Comparison of ENCODE assay signal across 9 mouse cellular contexts in the genomic region with DNA sequence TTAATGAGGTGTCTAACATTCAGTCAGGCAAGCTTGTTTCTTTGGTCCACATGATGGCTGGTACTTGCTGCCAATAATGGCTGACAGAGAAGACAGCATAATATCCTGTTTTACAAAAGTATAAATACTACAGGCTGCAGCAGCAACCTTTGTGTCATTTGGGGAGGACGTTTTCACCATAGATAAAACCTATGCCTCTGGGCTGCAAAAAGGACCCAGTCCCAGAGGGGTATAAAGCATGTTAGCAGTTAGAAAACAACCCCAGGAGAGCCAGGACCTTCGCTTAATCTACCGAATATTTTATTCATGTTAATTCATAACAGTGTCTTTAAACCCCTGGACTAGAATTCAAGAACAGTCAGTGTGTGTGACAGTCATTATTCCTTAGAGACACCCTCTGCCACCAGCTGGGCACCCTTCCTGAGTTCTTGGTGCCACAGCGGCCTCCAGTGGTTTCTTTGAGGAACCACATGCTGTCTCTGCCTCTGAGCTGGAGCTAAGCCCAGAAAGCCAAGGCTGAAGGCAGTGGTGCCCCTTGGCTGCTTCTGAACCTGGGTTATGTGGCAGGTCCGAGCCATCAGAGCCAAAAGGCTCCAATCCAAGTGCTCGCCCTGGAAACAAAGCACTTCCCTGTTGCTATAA. TPM values are rescaled to one million over a fixed set of nuclear protein-coding genes. Genes with fewer than 3 reads are reported as not detected.
DNase-seq lines count a peak whose midpoint lies in the region; ATAC-seq and TF ChIP-seq lines count a peak whose summit lies in the region.
"Had no signal": no experiment of that assay in that cellular context is flagged by ENCODE, and none has a peak within 500 bp of the region (broad histone marks: within the 10 kb centered on the region; RNA-seq: fewer than 3 reads in every experiment).

No protein-coding gene starts in this region.

- no peaks in the 10 kb centered on the region for H3K4me1 ChIP-seq in lung, adult 2 months (ENCODE audit: control insufficient read depth, insufficient read depth, low read length)
- H3K4me1 ChIP-seq: liver, embryonic 15.5 days had no signal

- no peak for TF ChIP-seq POLR2A in lung, adult 2 months (IDR thresholded peaks at IDR 0.05; ENCODE audit: borderline replicate concordance, extremely low read depth, low read depth, low read length)

- DNase-seq in ES-CJ7 (ENCODE audit: low read depth, low spot score): peak; percentile 45
- DNase-seq in adrenal gland, adult 2 months: peak; percentile 72
- peak; percentile 73 for DNase-seq in embryo, embryonic 10.5 days (ENCODE audit: low spot score)
- DNase-seq in gastrocnemius, postnatal 36 days: peak; percentile 9 to 23
- DNase-seq in kidney, postnatal 14 days: peak; percentile 48
- DNase-seq in lung, adult 2 months: peak; percentile 28
- DNase-seq in ovary, postnatal 10 days (ENCODE audit: low spot score): peak; percentile 5

- 30% methylated on average over 6 of the region's 6 CpGs for WGBS in lung, adult 2 months

- H3K4me3 ChIP-seq in lung, adult 2 months (replicated peaks; ENCODE audit: extremely low read depth, low read depth, low read length): no peak overlapping the region
- H3K4me3 ChIP-seq: liver, embryonic 15.5 days had no signal

- intact Hi-C loops in gastrocnemius, postnatal 36 days (cut with DNase I): loop anchor here (10.0 kb wide), 2 partner anchors 206 to 1376 kb away; no protein-coding TSS in a partner anchor

- ATAC-seq in erythroid progenitor cell, adult 5-6 weeks (replicated peaks; ENCODE audit: low FRiP score, poor library complexity, severe bottlenecking): no peak

- peak; percentile 60 for TF ChIP-seq CTCF in lung, adult 2 months (IDR thresholded peaks at IDR 0.05; ENCODE audit: insufficient read depth, low read length)

RNA-seq across cellular contexts. Expression of gene Ids, which starts 34.6 kb away (rescaled TPM):
- 10 to 100 TPM; 36.6 to 39.6 TPM for total RNA-seq in adrenal gland, adult 2 months (2021)
- polyA plus RNA-seq in adrenal gland, adult 2 months (2012; rRNA removed): 18.5 and 20.7 TPM in 2 replicates
- 10 to 100 TPM; 12.2 to 13.5 TPM for total RNA-seq in gastrocnemius, postnatal 36 days (2021)
- 56.8 and 71.1 TPM in 2 replicates for polyA plus RNA-seq in lung, adult 2 months (2012; rRNA removed)
- total RNA-seq in erythroid progenitor cell, adult 5-6 weeks (2015; ENCODE audit: low replicate concordance): 8.0 and 12.3 TPM in 2 replicates
- 1.7 TPM in 1 of 2 replicates, not detected in the other for total RNA-seq in erythroid progenitor cell, adult 5-6 weeks (2017; ENCODE audit: low replicate concordance)

RNA-seq across cellular contexts. Expression of gene 1110012L19Rik, which starts 55.4 kb away (rescaled TPM):
- 10 to 100 TPM; 14.9 to 20.9 TPM for total RNA-seq in adrenal gland, adult 2 months (2021)
- polyA plus RNA-seq in adrenal gland, adult 2 months (2012; rRNA removed): 1.3 and 1.8 TPM in 2 replicates
- 10 to 100 TPM; 17.3 to 19.6 TPM for total RNA-seq in gastrocnemius, postnatal 36 days (2021)
- polyA plus RNA-seq in lung, adult 2 months (2012; rRNA removed): 4.6 and 7.1 TPM in 2 replicates
- total RNA-seq in erythroid progenitor cell, adult 5-6 weeks (2015; ENCODE audit: low replicate concordance): 4.6 and 14.1 TPM in 2 replicates
- total RNA-seq in erythroid progenitor cell, adult 5-6 weeks (2017; ENCODE audit: low replicate concordance): 3.4 and 3.5 TPM in 2 replicates

Comparison
In these comparisons a context has a peak if more than half of its experiments do, and no peak if none do; other contexts are left out.
1. DNase-seq: peak in every context shown above with its lines; median percentile 73 in embryo, embryonic 10.5 days; 72 in adrenal gland, adult 2 months; 48 in kidney, postnatal 14 days; 45 in ES-CJ7; 28 in lung, adult 2 months; 16 in gastrocnemius, postnatal 36 days; 5 in ovary, postnatal 10 days.